Mouse (Mus musculus) kidney, postnatal 36 days (tissue): ENCODE data around the gene Map4.
"Not testable (repeated sequence)": the region's sequence is repeated elsewhere in the genome, so short reads cannot be mapped to it uniquely, and the experiment has no call there.

Experiments
- DNase-seq, 2 experiments: peaks; one replicate each; pipeline ENCODE4 v3.0.0; 2021 to 2022; ENCODE audit warnings: mixed read lengths in 2 of 2

The Map4 gene

DNA sequence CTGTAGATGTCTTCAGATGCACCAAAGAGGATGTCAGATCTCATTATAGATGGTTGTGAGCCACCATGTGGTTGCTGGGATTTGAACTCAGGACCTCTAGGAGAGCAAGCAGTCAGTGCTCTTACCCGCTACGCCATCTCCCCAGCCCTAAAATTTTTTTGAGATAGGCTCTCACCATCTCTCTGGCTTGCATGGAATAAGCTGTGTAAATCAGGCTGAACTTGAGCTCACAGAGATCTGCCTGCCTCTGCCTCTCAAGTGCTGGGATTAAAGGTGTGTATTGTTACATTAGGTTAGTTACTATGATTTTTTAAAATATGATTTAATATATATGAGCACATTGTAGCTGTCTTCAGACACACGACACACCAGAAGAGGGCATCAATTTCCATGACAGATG lies 2.1 kb upstream of the Map4 start:
- no peak for DNase-seq

- DNase-seq = no peak
Measured at GRCm38 (mm10) chr9:109930063-109930462, 1.2 kb upstream of the Map4 start.

GRCm38 (mm10) chr9:109930752-109931151 lies 508 bp upstream of the Map4 start:
- no peak for DNase-seq

DNA sequence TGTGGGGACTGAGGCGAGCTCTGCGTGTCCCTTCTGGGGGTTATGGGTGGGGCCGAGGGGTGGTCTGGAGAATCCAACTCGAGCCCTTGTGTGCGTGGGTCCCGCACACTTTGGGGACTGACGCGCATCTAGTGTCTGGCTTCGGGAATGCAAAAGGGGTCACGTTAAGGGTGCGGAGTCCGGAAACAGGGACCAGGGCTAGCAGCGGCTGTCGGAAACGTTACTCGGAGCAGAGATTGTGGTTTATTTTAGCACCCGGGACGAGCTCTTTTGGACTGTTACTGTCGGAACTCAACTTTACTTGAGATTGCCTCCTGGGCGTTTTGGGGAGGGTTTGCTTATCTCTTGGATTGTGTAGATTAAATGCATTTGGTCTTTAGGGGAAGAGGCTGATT lies 1.1 kb downstream of the Map4 start:
- peak; percentile 38 to 54 for DNase-seq

DNA sequence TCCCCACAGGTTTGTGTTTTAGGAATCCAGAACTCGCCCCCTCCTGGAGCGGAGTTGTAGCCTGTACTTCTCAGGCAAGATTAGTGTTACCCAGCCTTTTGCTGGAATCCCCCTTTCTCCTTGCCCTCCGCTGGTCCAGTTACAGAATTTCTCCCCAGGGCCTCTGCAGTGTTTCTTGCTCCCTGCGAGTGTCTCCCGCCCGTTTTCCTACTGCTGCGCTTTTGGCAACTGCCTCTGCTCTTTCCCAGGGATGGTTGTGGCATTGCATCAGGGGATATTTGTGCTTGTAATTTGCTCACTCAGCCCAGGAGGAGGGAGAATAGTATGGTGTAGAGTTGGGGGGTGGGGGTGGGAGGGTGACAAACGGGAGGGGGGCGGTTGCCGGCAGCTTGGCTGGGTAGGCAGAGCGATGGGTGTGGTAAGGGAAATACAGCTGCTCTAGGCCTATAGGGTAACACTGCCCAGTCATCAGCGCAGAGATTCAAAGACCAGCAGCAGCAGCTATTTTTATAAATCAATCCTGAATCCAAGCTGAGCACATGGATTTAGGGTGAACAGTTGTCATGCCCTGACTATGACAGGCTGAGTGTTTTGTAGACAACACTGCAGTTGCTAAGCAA lies 1.6 kb downstream of the Map4 start:
- peak; percentile 38 to 52 for DNase-seq

GRCm38 (mm10) chr9:109939401-109939800 lies 8.1 kb downstream of the Map4 start:
- DNase-seq = no peak

DNA sequence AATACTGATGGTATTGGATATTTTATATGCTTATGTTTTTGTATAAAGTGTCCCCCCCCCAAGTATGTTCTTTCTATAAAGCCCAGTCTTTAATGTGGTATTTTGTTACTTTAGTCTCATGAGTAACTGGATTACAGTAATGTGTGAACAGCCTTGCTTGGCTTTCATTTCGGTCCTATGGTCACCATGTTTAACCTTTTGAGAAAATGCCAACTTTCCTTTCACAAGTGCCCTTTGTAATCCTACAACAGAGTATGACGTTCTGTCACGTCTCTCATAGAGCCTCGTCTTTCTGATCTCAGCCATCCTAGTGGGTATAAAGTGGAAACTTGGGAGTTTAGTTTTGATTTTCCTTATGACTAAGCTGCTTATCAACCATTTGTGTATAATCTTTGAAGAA lies 11.5 kb downstream of the Map4 start:
- no peak for DNase-seq

- no peak for DNase-seq
Measured at GRCm38 (mm10) chr9:109944712-109945111, 13.5 kb downstream of the Map4 start.

DNA sequence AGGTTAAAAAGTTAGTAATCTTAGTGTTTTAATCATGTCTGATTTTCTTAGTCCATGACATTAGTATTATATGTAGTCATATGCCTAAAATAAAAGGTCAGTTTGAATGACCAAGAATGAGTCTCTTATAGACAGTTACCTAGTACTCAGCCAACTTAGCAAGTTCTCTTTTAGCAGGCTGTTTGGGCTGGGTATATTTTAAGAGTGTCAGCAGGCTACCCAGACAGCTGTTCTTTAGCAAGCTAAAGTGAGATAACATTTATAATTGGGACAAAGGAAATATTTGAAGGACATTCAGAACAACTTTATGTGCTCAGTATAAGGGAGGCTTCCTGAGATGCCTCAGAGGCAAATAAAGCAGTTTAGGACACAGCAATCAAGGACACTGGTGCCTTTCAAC lies 17.3 kb downstream of the Map4 start:
- no peak for DNase-seq

GRCm38 (mm10) chr9:109949801-109950200 lies 18.5 kb downstream of the Map4 start:
- no peak for DNase-seq

DNA sequence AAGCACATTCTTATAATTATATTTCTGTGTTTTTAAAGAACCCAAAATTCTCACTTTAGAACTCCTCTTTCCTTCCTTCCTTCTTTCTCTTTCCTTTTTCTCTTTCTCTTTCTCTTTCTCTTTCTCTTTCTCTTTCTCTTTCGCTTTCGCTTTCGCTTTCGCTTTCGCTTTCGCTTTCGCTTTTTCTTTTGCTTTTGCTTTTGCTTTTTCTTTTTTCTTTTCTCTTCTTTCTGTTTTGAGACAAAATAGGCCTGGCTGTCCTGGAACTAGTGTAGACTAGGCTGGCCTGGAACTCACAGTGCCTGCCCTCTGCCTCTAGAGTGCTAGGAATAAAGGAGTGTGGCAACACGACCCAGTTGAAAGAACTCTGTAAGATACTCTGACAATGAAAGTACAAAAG lies 22.3 kb downstream of the Map4 start:
- DNase-seq = no peak

- DNase-seq = no peak
Measured at GRCm38 (mm10) chr9:109954631-109955030, 23.4 kb downstream of the Map4 start.

DNA sequence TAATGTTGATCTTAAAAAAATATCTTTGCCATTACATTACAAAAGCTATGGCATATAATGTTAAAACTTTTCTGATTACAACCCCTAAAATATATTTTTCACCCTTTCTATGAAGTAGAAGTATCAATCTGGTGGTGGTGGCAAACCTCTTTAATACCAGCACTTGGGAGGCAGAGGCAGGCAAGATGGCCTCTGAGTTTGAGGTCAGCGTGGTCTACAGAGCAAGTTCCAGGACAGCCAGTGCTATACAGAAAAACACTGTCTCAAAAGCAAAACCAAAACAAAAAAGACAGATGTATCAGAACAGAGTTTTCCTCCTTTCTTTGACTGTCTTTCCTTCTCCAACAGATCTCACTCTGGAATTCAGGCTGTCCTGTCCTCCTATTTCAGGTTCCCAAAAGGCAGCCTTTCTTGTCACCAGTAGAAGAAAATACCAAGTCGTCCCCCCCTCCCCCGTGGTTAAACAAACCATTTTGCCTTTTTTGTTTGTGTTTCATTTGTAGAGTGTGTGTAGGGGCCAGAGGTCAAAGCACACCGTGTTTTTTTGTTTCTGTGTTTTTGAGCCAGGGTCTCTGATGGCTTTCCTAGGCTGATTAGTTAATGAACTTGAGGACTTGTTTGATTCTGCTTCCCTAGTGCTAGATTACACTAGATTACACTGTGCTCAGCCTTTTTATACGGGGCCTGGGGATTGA lies 28.3 kb downstream of the Map4 start:
- DNase-seq = peak in 1 of 2 experiments; percentile 14

- no peak for DNase-seq
Measured at GRCm38 (mm10) chr9:109960593-109960992, 29.3 kb downstream of the Map4 start.

DNA sequence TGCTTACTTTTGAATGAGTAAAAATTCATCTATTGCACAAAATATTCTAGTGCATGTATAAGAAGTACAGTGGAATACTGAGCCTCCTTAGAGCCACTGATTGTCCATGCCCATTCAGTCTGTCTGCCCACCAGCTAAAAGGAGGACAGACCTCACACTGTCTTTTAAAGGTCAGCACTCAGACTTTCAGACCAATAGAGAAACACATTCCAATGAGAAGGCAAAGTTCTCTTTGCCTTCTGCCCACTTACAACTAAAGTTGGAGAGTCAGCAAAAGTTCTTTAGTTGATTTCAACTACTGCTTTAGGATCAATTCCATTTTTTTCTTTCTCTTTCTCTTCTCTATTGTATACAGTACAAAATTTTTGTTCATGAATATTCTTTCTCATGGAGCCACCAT lies 33.5 kb downstream of the Map4 start:
- DNase-seq = peak in 1 of 2 experiments; percentile 30

DNA sequence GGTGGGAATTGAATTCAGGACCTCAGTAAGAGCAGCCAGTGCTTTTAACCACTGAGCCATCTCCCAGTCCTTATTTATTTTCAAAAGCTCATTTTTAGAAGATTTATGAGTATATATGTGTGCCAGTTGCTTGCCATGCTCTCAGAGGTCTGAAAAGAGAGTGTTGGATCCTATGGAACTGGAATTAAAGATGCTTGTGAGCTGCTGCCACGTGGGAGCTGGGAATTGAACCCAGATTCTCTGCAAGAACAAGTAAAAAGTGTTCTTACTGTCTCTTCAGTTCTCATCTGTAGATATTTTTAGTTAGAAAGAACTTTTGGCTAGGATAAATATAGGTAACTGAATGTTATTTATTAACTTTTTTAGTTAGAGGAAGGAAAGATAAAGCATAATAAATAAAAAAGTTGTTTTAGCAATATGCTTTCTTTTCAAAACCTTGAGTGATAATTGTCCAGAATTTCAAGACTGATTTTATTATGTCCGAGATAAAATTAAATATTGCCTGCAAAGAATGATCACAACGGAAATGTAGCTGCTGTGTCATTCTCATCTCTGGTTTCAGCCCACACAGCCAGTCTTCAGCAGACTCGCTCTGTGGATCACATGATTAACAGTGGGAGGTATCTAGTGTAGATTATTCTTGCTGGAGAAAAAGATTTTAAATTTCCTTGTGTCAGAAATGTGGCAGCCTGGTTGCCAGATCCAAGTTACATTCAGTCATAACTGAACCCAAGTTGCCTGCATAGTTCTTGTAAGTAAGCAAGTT lies 37.3 kb downstream of the Map4 start:
- DNase-seq = no peak

- DNase-seq = no peak
Measured at GRCm38 (mm10) chr9:109969181-109969580, 37.9 kb downstream of the Map4 start.

- DNase-seq = no peak
Measured at GRCm38 (mm10) chr9:109969792-109970336, 38.6 kb downstream of the Map4 start.

DNA sequence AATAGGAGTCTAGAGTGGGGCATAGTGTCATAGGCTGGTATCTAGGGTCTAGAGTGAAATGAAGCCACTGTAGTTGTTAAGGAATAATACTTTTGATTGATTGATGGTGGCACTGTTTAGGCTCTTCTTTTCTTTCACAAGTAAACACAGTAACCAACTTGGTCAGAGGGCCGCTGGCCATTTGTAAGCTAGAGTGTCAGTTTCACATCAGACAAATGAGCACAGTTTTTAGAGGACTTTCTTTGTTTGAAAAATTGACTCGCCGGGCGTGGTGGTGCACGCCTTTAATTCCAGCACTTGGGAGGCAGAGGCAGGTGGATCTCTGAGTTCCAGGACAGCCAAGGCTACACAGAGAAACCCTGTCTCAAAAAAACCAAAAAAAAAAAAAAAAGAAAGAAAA lies 40.5 kb downstream of the Map4 start:
- not testable (repeated sequence) for DNase-seq

GRCm38 (mm10) chr9:109980223-109980622 lies 49.0 kb downstream of the Map4 start:
- not testable (repeated sequence) for DNase-seq

GRCm38 (mm10) chr9:109985416-109985815 lies 54.2 kb downstream of the Map4 start:
- DNase-seq = peak; percentile 79 to 80

DNA sequence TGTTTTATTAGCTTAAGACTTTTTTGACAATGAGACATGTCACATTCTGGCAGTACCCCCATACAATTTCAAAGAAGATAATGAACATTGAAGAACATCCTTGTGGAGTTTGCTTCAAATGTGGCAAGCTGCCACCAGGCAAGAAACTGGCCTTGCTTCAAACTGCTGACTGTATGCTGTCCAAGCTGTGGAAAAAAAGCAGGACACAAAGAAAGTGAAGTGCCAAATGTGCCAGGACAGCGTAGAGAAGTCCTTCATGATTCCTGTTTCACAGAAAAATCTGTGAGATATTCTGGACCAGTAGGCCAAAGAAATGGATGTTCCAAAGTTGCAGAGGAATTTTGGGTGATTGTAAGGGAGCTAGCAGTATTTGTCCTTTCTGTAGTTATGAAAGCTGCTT lies 57.8 kb downstream of the Map4 start:
- DNase-seq = peak; percentile 29 to 48

GRCm38 (mm10) chr9:109997441-109997840 lies 66.2 kb downstream of the Map4 start:
- DNase-seq = peak in 1 of 2 experiments; percentile 5

GRCm38 (mm10) chr9:110001946-110002345 lies 70.7 kb downstream of the Map4 start:
- DNase-seq = no peak
